In genomic region chr5:129559283-129559682, GRCm38 (mm10) we compare ENCODE assay signal across 16 mouse cellular contexts. TPM values are rescaled to one million over a fixed set of nuclear protein-coding genes. Genes with fewer than 3 reads are reported as not detected.
"Had no signal": no experiment of that assay in that cellular context is flagged by ENCODE, and none has a peak within 500 bp of the region (broad histone marks: within the 10 kb centered on the region; RNA-seq: fewer than 3 reads in every experiment).

No protein-coding gene starts in this region.

- ATAC-seq: liver, postnatal 0 days; midbrain, embryonic 16.5 days had no signal

- H3K27ac ChIP-seq: limb, embryonic 12.5 days; liver, embryonic 13.5 days; lung, embryonic 15.5 days; midbrain, embryonic 12.5 days; neural tube, embryonic 13.5 days had no signal

- DNase-seq: kidney, postnatal 10 days; kidney, postnatal 4 days; liver; liver, embryonic 13.5 days; liver, postnatal 0 days; retina, postnatal 1 day; right cerebral cortex, postnatal 4 days; spleen, adult 18-20 months; thymus, adult 18-20 months; thymus, postnatal 14 days had no signal

- H3K9me3 ChIP-seq: limb, embryonic 12.5 days; liver, embryonic 13.5 days; lung, embryonic 15.5 days; midbrain, embryonic 12.5 days; neural tube, embryonic 13.5 days had no signal

- H3K27me3 ChIP-seq: limb, embryonic 12.5 days; liver, embryonic 13.5 days; lung, embryonic 15.5 days; midbrain, embryonic 12.5 days; neural tube, embryonic 13.5 days had no signal

- H3K4me3 ChIP-seq: limb, embryonic 12.5 days; liver, embryonic 13.5 days; lung, embryonic 15.5 days; midbrain, embryonic 12.5 days; neural tube, embryonic 13.5 days had no signal

- H3K4me2 ChIP-seq: limb, embryonic 12.5 days; liver, embryonic 13.5 days; lung, embryonic 15.5 days; midbrain, embryonic 12.5 days; neural tube, embryonic 13.5 days had no signal

- H3K9ac ChIP-seq: limb, embryonic 12.5 days; liver, embryonic 13.5 days; liver, postnatal 0 days; lung, embryonic 15.5 days; midbrain, embryonic 12.5 days; neural tube, embryonic 13.5 days had no signal

- H3K4me1 ChIP-seq: limb, embryonic 12.5 days; liver, embryonic 13.5 days; lung, embryonic 15.5 days had no signal

RNA-seq across cellular contexts. Expression of gene Mmp17, which starts 24.7 kb away (rescaled TPM):
- total RNA-seq: megakaryocyte-erythroid progenitor cell, adult 5-6 weeks had no signal
